Mouse (Mus musculus): Measurements from ENCODE around the gene Trnp1.

DNA sequence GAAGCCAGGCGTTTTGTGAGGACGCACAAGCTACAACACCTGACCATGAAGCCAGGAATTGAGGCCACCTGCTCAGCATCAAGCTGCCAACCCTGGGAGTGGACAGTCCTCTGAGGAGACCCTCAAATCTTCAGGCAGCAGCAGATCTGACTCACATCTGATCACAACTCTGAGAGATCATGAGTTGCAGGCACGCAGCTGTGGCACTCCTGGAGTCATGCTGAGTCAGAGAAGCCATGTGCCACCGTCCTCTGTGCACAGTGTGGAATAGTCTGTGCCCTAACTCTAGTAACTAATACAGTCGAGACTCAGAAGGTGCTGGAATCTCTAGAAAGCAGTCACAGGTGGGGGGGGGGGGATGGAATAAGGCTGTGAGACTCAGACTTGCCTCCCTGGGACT lies 51.0 kb downstream of the Trnp1 start:
- TF ChIP-seq CTCF (IDR thresholded peaks at IDR 0.05) (no peak), EP300 (IDR thresholded peaks at IDR 0.05) (no peak)

Data from lung, postnatal 0 days (tissue).